Mouse (Mus musculus): ENCODE data around the gene Wdr91. TPM values are rescaled to one million over a fixed set of nuclear protein-coding genes. Genes with fewer than 3 reads are reported as not detected.

Gene Wdr91
- polyA plus RNA-seq, 2 experiments = 9.5 to 21.5 TPM

- ATAC-seq (ENCODE audit: insufficient read depth) (no peak), DNase-seq (ENCODE audit: low read depth in 3 of 3, low spot score in 3 of 3) (no peak)
- Histone ChIP-seq H3K27ac (no peak overlapping the region), H3K36me3 (replicated peaks; ENCODE audit: control insufficient read depth, insufficient read depth, low read depth) (no peaks in the 10 kb centered on the region), H3K27me3 (ENCODE audit: control insufficient read depth, insufficient read depth, low read length) (no peaks in the 10 kb centered on the region), H3K4me2 (ENCODE audit: low read depth) (no peak overlapping the region), H3K4me3 (ENCODE audit: insufficient read depth in 1 of 2, low read depth in 2 of 2, low read length in 2 of 2) (no peak overlapping the region), H3K4me1 (replicated peaks; ENCODE audit: control insufficient read depth in 2 of 2, insufficient read depth in 2 of 2, low read length in 1 of 2) (peaks cover 37 to 56% of the 10 kb centered on the region in 2 experiments), H3K9me3 (ENCODE audit: control insufficient read depth, low read length) (no peaks in the 10 kb centered on the region), H3K9ac (replicated peaks) (no peak overlapping the region)
- WGBS (ENCODE audit: insufficient replicate concordance) = 73% methylated on average over 8 of the region's 8 CpGs
- TF ChIP-seq CTCF (IDR thresholded peaks at IDR 0.05; ENCODE audit: low read depth) (no peak), EP300 (IDR thresholded peaks at IDR 0.05; ENCODE audit: low read depth) (no peak)
Observed at GRCm38 (mm10) chr6:34866786-34867185, 43.9 kb downstream of the Wdr91 start.

- H3K36me3 ChIP-seq (replicated peaks; ENCODE audit: control insufficient read depth, insufficient read depth, low read depth) = no peaks in the 10 kb centered on the region
- H3K27ac ChIP-seq = peak overlapping the region; percentile 37; the same call in 1 of the 2 replicates
- 22% methylated on average over 7 of the region's 7 CpGs for WGBS (ENCODE audit: insufficient replicate concordance)
- H3K9ac ChIP-seq (replicated peaks) = no peak overlapping the region
- peak overlapping the region; percentile 11; the same call in 1 of the 2 replicates for H3K4me2 ChIP-seq (ENCODE audit: low read depth)
- no peaks in the 10 kb centered on the region for H3K27me3 ChIP-seq (ENCODE audit: control insufficient read depth, insufficient read depth, low read length)
- DNase-seq (ENCODE audit: low read depth in 3 of 3, low spot score in 3 of 3) (no peak), ATAC-seq (ENCODE audit: insufficient read depth) (peak; percentile 23; the same call in 1 of the 2 replicates)
- H3K4me1 ChIP-seq (replicated peaks; ENCODE audit: control insufficient read depth in 2 of 2, insufficient read depth in 2 of 2, low read length in 1 of 2) = peaks cover 37 to 56% of the 10 kb centered on the region in 2 experiments
- no peaks in the 10 kb centered on the region for H3K9me3 ChIP-seq (ENCODE audit: control insufficient read depth, low read length)
- H3K4me3 ChIP-seq (ENCODE audit: insufficient read depth in 1 of 2, low read depth in 2 of 2, low read length in 2 of 2) = no peak overlapping the region
- TF ChIP-seq EP300 (IDR thresholded peaks at IDR 0.05; ENCODE audit: low read depth) (no peak), CTCF (IDR thresholded peaks at IDR 0.05; ENCODE audit: low read depth) (no peak)
Observed at GRCm38 (mm10) chr6:34865711-34866593, 44.7 kb downstream of the Wdr91 start.

- peaks cover 35 to 52% of the 10 kb centered on the region in 2 experiments for H3K4me1 ChIP-seq (replicated peaks; ENCODE audit: control insufficient read depth in 2 of 2, insufficient read depth in 2 of 2, low read length in 1 of 2)
- no peaks in the 10 kb centered on the region for H3K27me3 ChIP-seq (ENCODE audit: control insufficient read depth, insufficient read depth, low read length)
- WGBS (ENCODE audit: insufficient replicate concordance) = 69% methylated on average over 5 of the region's 5 CpGs
- DNase-seq (ENCODE audit: low read depth in 3 of 3, low spot score in 3 of 3) (no peak), ATAC-seq (ENCODE audit: insufficient read depth) (no peak)
- H3K4me3 ChIP-seq (ENCODE audit: insufficient read depth in 1 of 2, low read depth in 2 of 2, low read length in 2 of 2) = no peak overlapping the region
- no peak overlapping the region for H3K9ac ChIP-seq (replicated peaks)
- TF ChIP-seq EP300 (IDR thresholded peaks at IDR 0.05; ENCODE audit: low read depth) = no peak
- no peak for TF ChIP-seq CTCF (IDR thresholded peaks at IDR 0.05; ENCODE audit: low read depth)
- no peaks in the 10 kb centered on the region for H3K36me3 ChIP-seq (replicated peaks; ENCODE audit: control insufficient read depth, insufficient read depth, low read depth)
- peak overlapping the region; percentile 11; the same call in 1 of the 2 replicates for H3K4me2 ChIP-seq (ENCODE audit: low read depth)
- no peak overlapping the region; the same call in none of the 2 replicates for H3K27ac ChIP-seq
- no peaks in the 10 kb centered on the region for H3K9me3 ChIP-seq (ENCODE audit: control insufficient read depth, low read length)
Observed at GRCm38 (mm10) chr6:34865213-34865612, 45.5 kb downstream of the Wdr91 start.

DNA sequence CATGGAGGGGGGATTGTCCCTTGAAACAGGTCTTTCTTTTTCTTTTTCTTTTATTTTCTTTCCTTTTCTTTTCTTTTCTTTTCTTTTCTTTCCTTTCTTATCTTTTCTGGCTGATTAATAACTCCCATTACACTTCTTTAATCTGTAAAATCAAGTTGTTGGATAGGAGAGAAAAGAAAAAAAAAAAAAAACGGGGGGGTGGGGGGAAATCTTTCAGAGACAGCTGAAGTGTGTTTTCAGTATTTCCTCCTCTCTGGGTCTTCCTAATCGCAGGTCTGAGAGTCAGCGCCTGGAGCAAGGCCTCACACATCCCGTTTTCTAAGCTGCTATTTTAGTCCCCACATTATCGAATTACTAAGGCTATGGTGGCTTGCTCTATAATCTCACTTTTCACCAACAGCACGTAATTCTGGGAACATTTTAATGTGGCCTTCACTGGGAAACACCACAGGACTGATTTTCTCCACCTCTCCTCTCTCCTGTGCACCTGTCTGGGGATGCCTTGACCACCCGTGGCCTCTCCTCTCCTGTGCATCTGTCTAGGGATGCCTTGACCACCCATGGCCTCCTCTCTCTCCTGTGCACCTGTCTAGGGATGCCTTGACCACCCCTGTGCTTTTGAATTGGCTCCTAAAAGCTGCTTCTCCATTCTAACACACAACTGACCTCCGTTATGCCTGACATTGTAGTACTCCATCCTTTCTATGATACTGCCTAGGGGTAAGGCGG, 46.7 kb downstream of the Wdr91 start:
- no peak for TF ChIP-seq EP300 (IDR thresholded peaks at IDR 0.05; ENCODE audit: low read depth)
- no peaks in the 10 kb centered on the region for H3K9me3 ChIP-seq (ENCODE audit: control insufficient read depth, low read length)
- 41% methylated on average over 9 of the region's 9 CpGs for WGBS (ENCODE audit: insufficient replicate concordance)
- H3K36me3 ChIP-seq (replicated peaks; ENCODE audit: control insufficient read depth, insufficient read depth, low read depth) = no peaks in the 10 kb centered on the region
- H3K27ac ChIP-seq = no peak overlapping the region
- peak overlapping the region; percentile 73 for H3K4me2 ChIP-seq (ENCODE audit: low read depth)
- H3K4me1 ChIP-seq (replicated peaks; ENCODE audit: control insufficient read depth in 2 of 2, insufficient read depth in 2 of 2, low read length in 1 of 2) = peaks cover 22 to 41% of the 10 kb centered on the region in 2 experiments
- ATAC-seq (ENCODE audit: insufficient read depth) (no peak), DNase-seq (ENCODE audit: low read depth in 3 of 3, low spot score in 3 of 3) (no peak)
- no peak overlapping the region for H3K4me3 ChIP-seq (ENCODE audit: insufficient read depth in 1 of 2, low read depth in 2 of 2, low read length in 2 of 2)
- H3K27me3 ChIP-seq (ENCODE audit: control insufficient read depth, insufficient read depth, low read length) = no peaks in the 10 kb centered on the region
- H3K9ac ChIP-seq (replicated peaks) = no peak overlapping the region

All from liver, embryonic 14.5 days (tissue).